Mouse (Mus musculus): Measurements from ENCODE around the gene Sept3.

DNA sequence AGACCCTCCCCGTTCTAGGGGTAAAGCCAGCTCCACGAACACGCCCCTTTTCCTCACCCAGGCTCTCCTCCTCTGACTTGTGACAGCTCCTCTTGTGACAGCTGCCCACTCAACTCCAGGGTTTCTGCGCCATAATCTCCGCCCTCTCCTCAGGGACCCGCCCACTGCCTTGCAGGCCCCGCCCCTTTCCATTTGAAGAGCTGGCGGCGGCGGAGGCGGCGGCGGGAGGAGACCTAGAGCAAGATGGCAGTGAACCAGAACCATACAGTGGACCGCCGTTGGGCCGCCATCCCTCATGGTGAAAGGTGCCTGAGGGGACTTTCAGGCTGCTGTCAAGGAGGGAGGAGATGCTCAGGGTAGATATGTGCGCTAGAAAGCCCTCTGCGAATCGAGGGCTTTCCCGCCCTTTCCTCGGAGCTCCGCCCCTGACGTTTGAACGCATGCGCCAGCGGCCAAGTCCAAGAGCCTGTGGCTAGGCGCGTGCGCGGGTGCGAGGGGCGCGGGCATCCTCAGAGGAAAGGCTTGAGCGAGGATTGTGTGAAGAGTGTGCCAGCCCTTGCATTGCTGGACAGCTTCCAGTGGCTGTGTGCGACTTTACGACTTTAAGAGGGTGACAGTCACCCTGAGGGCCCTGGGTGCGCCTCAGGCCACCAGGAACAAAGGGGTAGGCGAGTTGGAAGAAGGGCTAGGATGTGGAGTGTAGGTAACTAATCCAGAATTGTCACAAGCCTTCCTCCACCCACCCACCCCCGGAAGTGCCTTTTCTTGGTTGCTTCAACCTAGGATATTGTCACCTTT is 24.3 kb downstream of the Sept3 start, which contains the start of gene Wbp2nl:
- TF ChIP-seq POLR2A (IDR thresholded peaks at IDR 0.05; ENCODE audit: insufficient read depth, low read depth, low read length) (no peak), CTCF (IDR thresholded peaks at IDR 0.05; ENCODE audit: insufficient read depth, low read depth, low read length) (no peak)

Data from olfactory bulb, adult 2 months (tissue).